Mouse (Mus musculus) skeletal muscle tissue, adult 2 months (tissue): ENCODE measurements at regions not wholly inside any gene's neighbourhood (a gene's known extent, or its start where the extent isn't known, plus 50 kb on each side); places are given as distances from the start of the nearest gene placed in this dataset.

Experiments used
- DNase-seq: peaks from one replicate; pipeline ENCODE4 v3.0.0-alpha.2; 2012; ENCODE audit warnings: low read depth, low spot score

- DNase-seq = no peak
Observed at GRCm38 (mm10) chr9:92856410-92857083, 314.5 kb downstream of the Plod2 start.

- DNase-seq = no peak
Observed at GRCm38 (mm10) chr9:92865822-92866221, 323.8 kb downstream of the Plod2 start.

- DNase-seq = peak; percentile 9
Observed at GRCm38 (mm10) chr9:92878589-92878988, 336.6 kb downstream of the Plod2 start.

- DNase-seq = no peak
Observed at GRCm38 (mm10) chr9:92879812-92880211, 337.8 kb downstream of the Plod2 start.

GRCm38 (mm10) chr9:92882251-92882832 is 340.3 kb downstream of the Plod2 start:
- no peak for DNase-seq

GRCm38 (mm10) chr9:92890063-92890462 is 348.0 kb downstream of the Plod2 start:
- DNase-seq = no peak

GRCm38 (mm10) chr9:92899733-92900132 is 357.7 kb downstream of the Plod2 start:
- no peak for DNase-seq

- DNase-seq = no peak
Observed at GRCm38 (mm10) chr9:92907102-92907501, 365.1 kb downstream of the Plod2 start.

- DNase-seq = no peak
Observed at GRCm38 (mm10) chr9:92919396-92919795, 377.4 kb downstream of the Plod2 start.

GRCm38 (mm10) chr9:92930231-92930966 is 388.4 kb downstream of the Plod2 start:
- DNase-seq = no peak

GRCm38 (mm10) chr9:92937802-92938201 is 395.8 kb downstream of the Plod2 start:
- no peak for DNase-seq

GRCm38 (mm10) chr9:92950092-92950491 is 408.1 kb downstream of the Plod2 start:
- DNase-seq = no peak

- no peak for DNase-seq
Observed at GRCm38 (mm10) chr9:92963275-92963674, 421.3 kb downstream of the Plod2 start.

GRCm38 (mm10) chr9:92991759-92992158 is 449.7 kb downstream of the Plod2 start:
- DNase-seq = no peak

- no peak for DNase-seq
Observed at GRCm38 (mm10) chr9:92996156-92996555, 454.1 kb downstream of the Plod2 start.

GRCm38 (mm10) chr9:93005182-93005953 is 463.3 kb downstream of the Plod2 start:
- no peak for DNase-seq

- DNase-seq = no peak
Observed at GRCm38 (mm10) chr9:93008511-93009302, 466.7 kb downstream of the Plod2 start.

GRCm38 (mm10) chr9:93044298-93044912 is 502.4 kb downstream of the Plod2 start:
- no peak for DNase-seq

GRCm38 (mm10) chr9:93072140-93072539 is 530.1 kb downstream of the Plod2 start:
- no peak for DNase-seq

GRCm38 (mm10) chr9:93083114-93083513 is 541.1 kb downstream of the Plod2 start:
- DNase-seq = no peak
